Mouse (Mus musculus) heart, embryonic 15.5 days (tissue): ENCODE data around the gene Umps. TPM values are rescaled to one million over a fixed set of nuclear protein-coding genes. Genes with fewer than 3 reads are reported as not detected.

ENCODE experiments used
- ATAC-seq: fragments of 200-750 bp; cut with Nextera tagmentation; replicated peaks from 2 replicates; pipeline ENCODE4 v1.8.0; 2017; ENCODE audit warnings: low read depth, moderate TSS enrichment; ENCODE audit not compliant: insufficient number of reproducible peaks, insufficient read depth, low FRiP score
- H3K27ac ChIP-seq: fragments of 300-500 bp; sonication (generic); 2 replicates; pipeline ENCODE4 v1.5.1; 2015; ENCODE audit warnings: mild to moderate bottlenecking, inconsistent platforms
- H3K27me3 ChIP-seq: fragments of 300-500 bp; sonication (generic); 2 replicates; pipeline ENCODE4 v1.6.1; 2015; ENCODE audit warnings: inconsistent platforms
- H3K36me3 ChIP-seq: fragments of 300-500 bp; sonication (generic); 2 replicates; pipeline ENCODE4 v1.6.1; 2015; ENCODE audit warnings: mild to moderate bottlenecking, inconsistent platforms
- H3K4me1 ChIP-seq: fragments of 300-500 bp; sonication (generic); replicated peaks from 2 replicates; pipeline ENCODE4 v1.6.1; 2015; ENCODE audit warnings: inconsistent platforms
- H3K4me2 ChIP-seq: fragments of 300-500 bp; sonication (generic); 2 replicates; pipeline ENCODE4 v1.6.1; 2015; ENCODE audit warnings: inconsistent platforms, mild to moderate bottlenecking, moderate library complexity
- H3K4me3 ChIP-seq: fragments of 300-500 bp; sonication (generic); 2 replicates; pipeline ENCODE4 v1.5.1; 2015; ENCODE audit warnings: mild to moderate bottlenecking, inconsistent platforms
- H3K9ac ChIP-seq: fragments of 300-500 bp; sonication (generic); 2 replicates; pipeline ENCODE4 v1.6.1; 2015; ENCODE audit warnings: mild to moderate bottlenecking, inconsistent platforms
- H3K9me3 ChIP-seq: fragments of 300-500 bp; sonication (generic); replicated peaks from 2 replicates; pipeline ENCODE4 v1.6.1; 2016; ENCODE audit warnings: inconsistent platforms
- WGBS: fragments of 180-500 bp; shearing (Covaris S2); methylation state at CpG from one replicate; pipeline ENCODE4 v1.1.7; 2015; ENCODE audit warnings: mixed read lengths; 5-methylcytosine and 5-hydroxymethylcytosine counted together
- polyA plus RNA-seq: library from polyadenylated mRNA; unstranded; fragments of >200 nt; fragmentation: Nextera tagmentation; extraction: Ambion mirVana; gene quantifications from 2 replicates; pipeline ENCODE4 v1.2.1, GENCODE M21; 2015

Gene Umps
- polyA plus RNA-seq, 1 experiment from 2014 or later = 23.9 TPM

- no peak overlapping the region for H3K9ac ChIP-seq
Measured at GRCm38 (mm10) chr16:33928788-33929462, 37.9 kb downstream of the Umps start.

GRCm38 (mm10) chr16:33927263-33927824, 39.5 kb downstream of the Umps start:
- no peak for ATAC-seq
- H3K9ac ChIP-seq = no peak overlapping the region
- H3K4me2 ChIP-seq = no peak overlapping the region
- no peaks in the 10 kb centered on the region for H3K27me3 ChIP-seq
- H3K4me1 ChIP-seq = peaks cover 64% of the 10 kb centered on the region
- no peaks in the 10 kb centered on the region for H3K36me3 ChIP-seq
- H3K9me3 ChIP-seq = no peaks in the 10 kb centered on the region
- 67% methylated on average over 6 of the region's 6 CpGs for WGBS
- no peak overlapping the region for H3K4me3 ChIP-seq
- H3K27ac ChIP-seq = peak overlapping the region; percentile 82; the same call in 1 of the 2 replicates

More at GRCm38 (mm10) chr16:33928788-33929462, 37.9 kb downstream of the Umps start:
- no peaks in the 10 kb centered on the region for H3K36me3 ChIP-seq
- H3K4me2 ChIP-seq = peak overlapping the region; percentile 24
- peaks cover 63% of the 10 kb centered on the region for H3K4me1 ChIP-seq
- WGBS = 22% methylated on average over 9 of the region's 9 CpGs
- H3K27ac ChIP-seq = peak overlapping the region; percentile 82
- no peak overlapping the region for H3K4me3 ChIP-seq
- no peaks in the 10 kb centered on the region for H3K27me3 ChIP-seq
- no peaks in the 10 kb centered on the region for H3K9me3 ChIP-seq
- ATAC-seq = peak; percentile 76

GRCm38 (mm10) chr16:33923758-33924157, 43.1 kb downstream of the Umps start:
- 55% methylated on average over 8 of the region's 8 CpGs for WGBS
- 0 out of 2 replicates have a peak overlapping the region, but pooled peaks have one; percentile 72 for H3K27ac ChIP-seq
- H3K4me1 ChIP-seq = peaks cover 47% of the 10 kb centered on the region
- no peak overlapping the region for H3K4me3 ChIP-seq
- ATAC-seq = no peak
- H3K27me3 ChIP-seq = no peaks in the 10 kb centered on the region
- H3K9me3 ChIP-seq = no peaks in the 10 kb centered on the region
- no peak overlapping the region for H3K4me2 ChIP-seq
- H3K36me3 ChIP-seq = peaks cover 11% of the 10 kb centered on the region; the same call in 1 of the 2 replicates
- no peak overlapping the region for H3K9ac ChIP-seq

GRCm38 (mm10) chr16:33923001-33923316, 43.9 kb downstream of the Umps start:
- H3K9ac ChIP-seq = no peak overlapping the region
- peaks cover 44% of the 10 kb centered on the region for H3K4me1 ChIP-seq
- H3K9me3 ChIP-seq = no peaks in the 10 kb centered on the region
- no peaks in the 10 kb centered on the region for H3K27me3 ChIP-seq
- H3K4me2 ChIP-seq = no peak overlapping the region
- H3K27ac ChIP-seq = peak overlapping the region; percentile 72
- no peak for ATAC-seq
- 38% methylated on average over 5 of the region's 5 CpGs for WGBS
- no peak overlapping the region for H3K4me3 ChIP-seq
- H3K36me3 ChIP-seq = peaks cover 11% of the 10 kb centered on the region; the same call in 1 of the 2 replicates

- H3K4me1 ChIP-seq = peaks cover 46% of the 10 kb centered on the region
- H3K27ac ChIP-seq = peak overlapping the region; percentile 72
- no peak; the same call in 1 of the 2 replicates for ATAC-seq
- H3K9ac ChIP-seq = no peak overlapping the region
- no peak overlapping the region for H3K4me3 ChIP-seq
- 36% methylated on average over 18 of the region's 18 CpGs for WGBS
- H3K36me3 ChIP-seq = peaks cover 11% of the 10 kb centered on the region; the same call in 1 of the 2 replicates
- no peaks in the 10 kb centered on the region for H3K9me3 ChIP-seq
- H3K4me2 ChIP-seq = no peak overlapping the region; the same call in 1 of the 2 replicates
- no peaks in the 10 kb centered on the region for H3K27me3 ChIP-seq
Measured at GRCm38 (mm10) chr16:33922111-33923000, 44.5 kb downstream of the Umps start.

GRCm38 (mm10) chr16:33921514-33921913, 45.3 kb downstream of the Umps start:
- no peak for ATAC-seq
- Histone ChIP-seq H3K27ac (peak overlapping the region; percentile 72), H3K9me3 (no peaks in the 10 kb centered on the region), H3K9ac (no peak overlapping the region), H3K27me3 (no peaks in the 10 kb centered on the region), H3K4me3 (no peak overlapping the region), H3K4me1 (peaks cover 52% of the 10 kb centered on the region), H3K36me3 (peaks cover 11% of the 10 kb centered on the region; the same call in 1 of the 2 replicates), H3K4me2 (no peak overlapping the region)
- WGBS = 60% methylated on average over 5 of the region's 5 CpGs

GRCm38 (mm10) chr16:33917926-33918325, 48.9 kb downstream of the Umps start:
- Histone ChIP-seq H3K4me3 (no peak overlapping the region), H3K9ac (no peak overlapping the region), H3K4me1 (peaks cover 61% of the 10 kb centered on the region), H3K4me2 (no peak overlapping the region), H3K27ac (peak overlapping the region; percentile 80), H3K36me3 (peaks cover 11% of the 10 kb centered on the region; the same call in 1 of the 2 replicates), H3K9me3 (no peaks in the 10 kb centered on the region), H3K27me3 (no peaks in the 10 kb centered on the region)
- 80% methylated on average over 5 of the region's 5 CpGs for WGBS
- ATAC-seq = no peak

GRCm38 (mm10) chr16:33917390-33917789, 49.4 kb downstream of the Umps start:
- Histone ChIP-seq H3K27me3 (no peaks in the 10 kb centered on the region), H3K4me3 (no peak overlapping the region), H3K4me1 (peaks cover 55% of the 10 kb centered on the region), H3K9me3 (no peaks in the 10 kb centered on the region), H3K27ac (peak overlapping the region; percentile 80), H3K36me3 (peaks cover 14% of the 10 kb centered on the region; the same call in 1 of the 2 replicates), H3K9ac (no peak overlapping the region), H3K4me2 (peak overlapping the region; percentile 19; the same call in 1 of the 2 replicates)
- peak; percentile 4; the same call in 1 of the 2 replicates for ATAC-seq
- 48% methylated on average over 5 of the region's 5 CpGs for WGBS

GRCm38 (mm10) chr16:33916473-33917251, 50.2 kb downstream of the Umps start:
- H3K4me2 ChIP-seq = peak overlapping the region; percentile 19
- 27% methylated on average over 12 of the region's 12 CpGs for WGBS
- H3K9ac ChIP-seq = no peak overlapping the region
- H3K4me1 ChIP-seq = peaks cover 48% of the 10 kb centered on the region
- ATAC-seq = peak; percentile 70
- H3K36me3 ChIP-seq = peaks cover 17% of the 10 kb centered on the region; the same call in 1 of the 2 replicates
- no peak overlapping the region for H3K4me3 ChIP-seq
- peak overlapping the region; percentile 80 for H3K27ac ChIP-seq
- no peaks in the 10 kb centered on the region for H3K27me3 ChIP-seq
- H3K9me3 ChIP-seq = no peaks in the 10 kb centered on the region

GRCm38 (mm10) chr16:33914997-33915396, 51.8 kb downstream of the Umps start:
- ATAC-seq = no peak
- WGBS = 74% methylated on average over 4 of the region's 4 CpGs
- Histone ChIP-seq H3K4me3 (no peak overlapping the region), H3K36me3 (peaks cover 20% of the 10 kb centered on the region; the same call in 1 of the 2 replicates), H3K27ac (no peak overlapping the region), H3K9ac (no peak overlapping the region), H3K27me3 (no peaks in the 10 kb centered on the region), H3K4me2 (no peak overlapping the region), H3K4me1 (peaks cover 42% of the 10 kb centered on the region), H3K9me3 (no peaks in the 10 kb centered on the region)
